Mouse (Mus musculus) intestine, embryonic 16.5 days (tissue): Measurements from ENCODE around the gene Brca1. TPM values are rescaled to one million over a fixed set of nuclear protein-coding genes. Genes with fewer than 3 reads are reported as not detected.
"Not testable (repeated sequence)": the region's sequence is repeated elsewhere in the genome, so short reads cannot be mapped to it uniquely, and the experiment has no call there.

Source experiments
- ATAC-seq: fragments of 200-750 bp; cut with Nextera tagmentation; 2 replicates; pipeline ENCODE4 v1.8.0; 2017; ENCODE audit warnings: moderate TSS enrichment, moderate library complexity
- H3K27ac ChIP-seq: fragments of 300-500 bp; sonication (generic); 2 replicates; pipeline ENCODE4 v1.5.1; 2014; ENCODE audit warnings: mild to moderate bottlenecking, low read length
- H3K27me3 ChIP-seq: fragments of 300-500 bp; sonication (generic); replicated peaks from 2 replicates; pipeline ENCODE4 v1.6.1; 2014; ENCODE audit warnings: low read length, control low read depth, mixed read lengths; ENCODE audit not compliant: control insufficient read depth, insufficient read depth
- H3K36me3 ChIP-seq: fragments of 300-500 bp; sonication (generic); 2 replicates; pipeline ENCODE4 v1.6.1; 2014; ENCODE audit warnings: low read length, control low read depth; ENCODE audit not compliant: control insufficient read depth, insufficient read depth
- H3K4me1 ChIP-seq: fragments of 300-500 bp; sonication (generic); 2 replicates; pipeline ENCODE4 v1.6.1; 2014; ENCODE audit warnings: low read length, control low read depth, mixed read lengths; ENCODE audit not compliant: control insufficient read depth, insufficient read depth
- H3K4me2 ChIP-seq: fragments of 300-500 bp; sonication (generic); 2 replicates; pipeline ENCODE4 v1.6.1; 2014; ENCODE audit warnings: low read depth, low read length, control low read depth
- H3K4me3 ChIP-seq: fragments of 300-500 bp; sonication (generic); 2 replicates; pipeline ENCODE4 v1.5.1; 2014; ENCODE audit warnings: mild to moderate bottlenecking, low read length
- H3K9ac ChIP-seq: fragments of 300-500 bp; sonication (generic); 2 replicates; pipeline ENCODE4 v1.6.1; 2014; ENCODE audit warnings: low read depth, low read length
- H3K9me3 ChIP-seq: fragments of 300-500 bp; sonication (generic); 2 replicates; pipeline ENCODE4 v1.6.1; 2016; ENCODE audit warnings: low read length, control low read depth; ENCODE audit not compliant: control insufficient read depth
- WGBS: fragments of 180-500 bp; shearing (Covaris S2); extraction: QIAGEN DNeasy Blood & Tissue Kit; methylation state at CpG from one replicate; pipeline ENCODE4 v1.1.7; 2014; 5-methylcytosine and 5-hydroxymethylcytosine counted together
- polyA plus RNA-seq: library from polyadenylated mRNA; unstranded; fragments of >200 nt; fragmentation: Nextera tagmentation; extraction: Ambion mirVana; gene quantifications from 2 replicates; pipeline ENCODE4 v1.2.1, GENCODE M21; 2015

Gene Brca1
- polyA plus RNA-seq, result 6.0 and 6.8 TPM in 2 replicates

DNA sequence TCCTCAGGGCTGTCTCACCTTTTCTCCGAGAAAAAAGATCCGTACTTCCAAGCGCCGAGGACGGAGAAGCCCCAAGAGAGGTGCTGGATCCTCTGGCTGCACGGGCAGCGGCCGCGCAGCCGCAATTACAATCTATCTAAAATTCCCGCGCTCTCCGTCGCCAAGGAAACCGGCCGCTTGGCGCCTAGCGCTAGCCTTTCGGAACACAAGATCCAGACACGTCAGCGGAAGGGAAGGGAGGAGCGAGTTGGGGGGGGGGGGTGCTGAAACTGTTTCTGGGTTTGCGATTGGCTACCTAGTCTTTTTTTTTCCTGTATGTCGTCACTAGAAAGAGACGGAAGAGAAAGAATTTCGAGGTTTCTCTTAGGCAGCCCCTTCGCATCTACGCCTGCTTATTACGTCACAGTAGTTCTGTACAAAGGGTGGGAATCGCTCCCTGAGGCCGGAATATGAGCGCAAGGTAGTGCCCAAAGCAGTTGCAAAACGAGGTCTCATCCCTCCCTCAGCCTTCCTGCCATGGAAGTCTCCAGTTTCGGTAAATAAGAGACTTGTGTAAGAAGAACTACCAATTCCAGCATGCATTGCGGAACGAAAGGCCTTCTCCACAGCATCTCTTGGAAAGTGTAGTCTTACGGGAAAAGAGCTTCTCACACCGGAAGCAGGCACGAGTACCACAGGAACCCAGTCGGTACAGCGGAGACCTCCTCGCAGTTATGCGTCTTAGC, at the start of gene Brca1, which contains the start of gene Nbr1:
TSS of gene Brca1 (minus strand) at position 205 of the 725 bp plus-strand sequence.
TSS of gene Nbr1 (plus strand) at position 399 of the 725 bp plus-strand sequence.
- H3K4me2 ChIP-seq, result peak within 1 kb of the TSS; percentile 77
- peak within 1 kb of the TSS; percentile 97 for H3K27ac ChIP-seq
- peak; percentile 87 for ATAC-seq
- peak within 1 kb of the TSS; percentile 88 for H3K9ac ChIP-seq
- no peaks in the 10 kb centered on the region for H3K36me3 ChIP-seq
- no peaks in the 10 kb centered on the region for H3K27me3 ChIP-seq
- H3K4me1 ChIP-seq, result peaks cover 18% of the 10 kb centered on the region
- H3K9me3 ChIP-seq, result no peaks in the 10 kb centered on the region
- under 1% methylated on average over 43 of the region's 43 CpGs for whole genome bisulfite sequencing
- H3K4me3 ChIP-seq, result peak within 1 kb of the TSS; percentile 77

DNA sequence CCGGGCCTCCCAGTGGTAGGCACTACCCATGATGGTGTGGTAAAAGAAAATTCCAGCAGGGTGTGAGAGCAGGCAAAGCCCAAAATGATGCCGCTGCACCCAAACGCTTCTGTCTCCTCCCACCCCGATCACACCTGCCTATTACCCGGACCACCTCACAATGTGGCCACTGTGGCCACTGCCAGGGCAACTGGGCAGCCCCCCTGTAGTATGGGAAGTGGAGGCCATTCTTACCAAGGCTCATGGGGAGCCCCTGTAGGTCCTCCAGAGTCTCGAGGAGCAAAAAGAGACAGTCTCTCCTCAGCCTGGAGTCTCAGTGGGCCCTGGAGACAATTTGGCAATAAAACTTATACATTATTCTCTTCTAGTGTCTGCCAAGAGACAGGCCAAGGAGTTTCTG, 47.4 kb upstream of the Brca1 start, which contains the start of gene Gm11634:
TSS of gene Gm11634 (minus strand) at position 101 of the 400 bp plus-strand sequence.
- H3K9ac ChIP-seq, result no peak within 1 kb of the TSS
- no peak within 1 kb of the TSS for H3K4me2 ChIP-seq
- H3K4me1 ChIP-seq, result no peaks in the 10 kb centered on the region
- no peaks in the 10 kb centered on the region for H3K27me3 ChIP-seq
- H3K4me3 ChIP-seq, result no peak within 1 kb of the TSS
- H3K9me3 ChIP-seq, result no peaks in the 10 kb centered on the region
- 71% methylated on average over 6 of the region's 6 CpGs for WGBS
- H3K27ac ChIP-seq, result no peak within 1 kb of the TSS
- ATAC-seq, result no peak
- H3K36me3 ChIP-seq, result no peaks in the 10 kb centered on the region

DNA sequence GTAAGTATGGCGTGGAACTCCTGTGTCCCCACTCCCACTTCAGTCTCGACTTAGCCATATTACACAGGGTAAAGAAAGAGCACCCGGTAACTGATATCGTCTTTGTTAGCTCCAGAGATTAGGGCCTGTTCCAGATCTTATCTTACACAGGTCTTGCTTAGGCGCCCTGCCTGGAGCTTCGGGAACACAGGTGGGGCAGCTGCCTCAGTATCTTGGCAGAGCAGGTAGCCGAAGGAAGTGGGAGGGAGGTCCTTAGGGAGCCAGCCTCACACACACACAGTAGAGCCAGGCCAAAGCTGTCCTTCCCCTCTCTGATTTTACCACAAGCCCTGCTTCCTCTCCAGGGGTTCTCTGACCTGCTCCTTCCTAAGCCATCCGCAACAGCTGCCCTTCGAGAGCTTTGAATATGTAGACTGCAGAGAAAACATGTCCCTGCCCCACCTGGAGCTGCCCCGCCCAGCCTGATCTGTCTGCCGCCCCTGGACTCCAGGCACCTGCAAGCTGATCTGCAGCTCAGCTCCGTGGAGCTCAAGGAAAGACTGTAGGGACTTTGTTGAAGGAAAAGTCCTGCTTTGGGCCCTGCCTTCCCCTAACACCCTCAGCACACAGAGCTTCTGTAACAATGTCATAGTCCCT, 38.4 kb upstream of the Brca1 start:
- H3K4me3 ChIP-seq, result no peak overlapping the region
- peaks cover 7% of the 10 kb centered on the region; the same call in 1 of the 2 replicates for H3K4me1 ChIP-seq
- H3K27ac ChIP-seq, result peak overlapping the region; percentile 78
- no peaks in the 10 kb centered on the region for H3K9me3 ChIP-seq
- 55% methylated on average over 12 of the region's 12 CpGs for WGBS
- ATAC-seq, result peak; percentile 67
- 0 out of 2 replicates have a peak overlapping the region, but pooled peaks have one; percentile 2 for H3K4me2 ChIP-seq
- H3K9ac ChIP-seq, result peak overlapping the region; percentile 3; the same call in 1 of the 2 replicates
- H3K36me3 ChIP-seq, result peaks cover 4% of the 10 kb centered on the region; the same call in 1 of the 2 replicates
- no peaks in the 10 kb centered on the region for H3K27me3 ChIP-seq

DNA sequence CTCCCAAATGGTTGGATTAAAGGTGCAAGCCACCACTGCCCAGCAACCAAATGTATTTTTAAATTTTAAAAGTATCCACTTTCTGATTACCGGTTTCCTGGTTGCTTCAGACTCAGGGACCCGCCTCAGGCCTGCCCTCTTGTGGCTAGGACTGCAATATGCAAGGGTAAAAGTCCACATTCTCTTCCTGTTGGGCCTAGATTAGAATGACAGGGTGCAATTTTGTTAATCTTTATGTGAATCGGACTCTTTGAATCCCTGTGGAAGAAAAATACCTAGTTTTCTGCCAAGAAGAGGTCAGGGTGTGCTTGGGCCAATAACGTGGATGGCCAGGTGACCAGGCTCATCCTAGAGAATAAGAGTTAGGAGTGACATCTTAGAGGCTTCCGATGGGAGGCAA, 37.7 kb upstream of the Brca1 start:
- Histone ChIP-seq H3K9ac (0 out of 2 replicates have a peak overlapping the region, but pooled peaks have one; percentile 16), H3K4me3 (no peak overlapping the region), H3K27ac (peak overlapping the region; percentile 78), H3K4me1 (peaks cover 7% of the 10 kb centered on the region), H3K4me2 (no peak overlapping the region), H3K27me3 (no peaks in the 10 kb centered on the region), H3K9me3 (no peaks in the 10 kb centered on the region), H3K36me3 (peaks cover 4% of the 10 kb centered on the region; the same call in 1 of the 2 replicates)
- peak; percentile 58 for ATAC-seq
- 25% methylated on average over 5 of the region's 5 CpGs for WGBS

DNA sequence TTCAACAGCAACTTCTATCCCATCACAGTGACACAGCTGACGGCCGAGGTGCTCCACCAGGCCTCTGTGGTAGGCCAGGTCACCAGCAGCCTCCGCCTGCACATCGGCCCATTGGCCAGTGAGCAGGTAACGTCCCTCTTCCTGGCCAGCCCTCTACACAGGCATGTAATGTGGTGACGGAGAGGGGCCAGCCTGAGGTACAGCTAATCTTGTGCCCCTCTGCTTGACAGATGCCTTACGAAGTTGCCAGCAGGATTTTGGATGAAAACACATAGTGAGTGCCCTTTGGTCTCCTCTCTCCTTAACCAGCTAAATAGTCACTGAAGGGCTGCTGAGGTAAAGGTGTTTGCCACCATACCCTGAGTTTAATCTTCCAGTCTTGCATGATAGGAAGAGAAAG, 37.1 kb upstream of the Brca1 start:
- 91% methylated on average over 7 of the region's 7 CpGs for WGBS
- peak overlapping the region; percentile 26; the same call in 1 of the 2 replicates for H3K27ac ChIP-seq
- H3K4me1 ChIP-seq, result peaks cover 7% of the 10 kb centered on the region
- H3K36me3 ChIP-seq, result peaks cover 4% of the 10 kb centered on the region; the same call in 1 of the 2 replicates
- no peaks in the 10 kb centered on the region for H3K27me3 ChIP-seq
- ATAC-seq, result 0 out of 2 replicates have a peak, but pooled peaks have one; percentile 19
- H3K9me3 ChIP-seq, result no peaks in the 10 kb centered on the region
- no peak overlapping the region for H3K9ac ChIP-seq
- H3K4me3 ChIP-seq, result no peak overlapping the region
- no peak overlapping the region for H3K4me2 ChIP-seq

DNA sequence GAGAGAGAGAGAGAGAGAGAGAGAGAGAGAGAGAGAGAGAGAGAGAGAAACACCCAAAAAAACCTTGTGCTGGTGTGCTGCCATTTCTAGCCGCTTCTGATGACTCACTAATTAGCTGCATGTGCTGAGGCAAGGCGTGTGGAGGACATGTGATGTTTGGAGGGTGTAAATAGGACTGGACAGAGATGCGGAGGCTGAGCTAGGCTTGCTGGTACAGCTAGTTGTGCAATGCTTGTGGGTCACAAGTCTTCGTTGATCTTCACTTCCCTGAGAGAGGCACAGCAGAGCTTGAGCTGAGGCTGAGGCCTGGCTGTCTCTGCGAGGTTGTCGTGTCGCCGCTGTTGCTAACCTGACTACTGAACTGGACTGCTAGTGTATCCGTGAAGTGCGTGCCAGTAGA, 35.9 kb upstream of the Brca1 start:
- no peaks in the 10 kb centered on the region for H3K9me3 ChIP-seq
- no peak overlapping the region for H3K27ac ChIP-seq
- H3K4me2 ChIP-seq, result no peak overlapping the region
- ATAC-seq, result no peak
- peaks cover 7% of the 10 kb centered on the region for H3K4me1 ChIP-seq
- 91% methylated on average over 10 of the region's 10 CpGs for WGBS
- no peak overlapping the region for H3K9ac ChIP-seq
- peaks cover 4% of the 10 kb centered on the region; the same call in 1 of the 2 replicates for H3K36me3 ChIP-seq
- no peak overlapping the region for H3K4me3 ChIP-seq
- no peaks in the 10 kb centered on the region for H3K27me3 ChIP-seq

DNA sequence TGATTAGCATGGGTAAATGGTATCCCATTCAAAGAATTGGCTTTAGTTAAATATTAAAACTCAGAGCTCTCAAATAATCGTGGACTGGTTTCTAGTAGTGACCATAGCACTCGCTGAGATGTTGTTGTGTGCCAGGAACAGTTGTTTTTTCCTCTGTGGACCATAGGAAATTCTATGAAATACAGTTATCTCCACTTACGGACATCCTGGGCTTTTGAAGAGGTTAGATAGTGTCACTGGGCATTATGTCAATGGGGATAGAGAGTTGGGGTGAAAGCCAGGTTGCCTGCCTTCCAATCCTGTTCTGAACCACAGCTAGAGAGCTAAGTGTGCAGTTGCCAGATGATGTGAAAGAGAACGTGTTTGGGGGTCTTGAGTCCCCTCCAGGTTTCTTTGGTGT, 34.0 kb upstream of the Brca1 start:
- Histone ChIP-seq H3K9ac (no peak overlapping the region), H3K4me3 (no peak overlapping the region), H3K4me1 (peaks cover 9% of the 10 kb centered on the region), H3K36me3 (peaks cover 4% of the 10 kb centered on the region; the same call in 1 of the 2 replicates), H3K4me2 (no peak overlapping the region), H3K9me3 (no peaks in the 10 kb centered on the region), H3K27me3 (no peaks in the 10 kb centered on the region), H3K27ac (no peak overlapping the region)
- no peak for ATAC-seq
- 73% methylated on average over 4 of the region's 4 CpGs for WGBS

DNA sequence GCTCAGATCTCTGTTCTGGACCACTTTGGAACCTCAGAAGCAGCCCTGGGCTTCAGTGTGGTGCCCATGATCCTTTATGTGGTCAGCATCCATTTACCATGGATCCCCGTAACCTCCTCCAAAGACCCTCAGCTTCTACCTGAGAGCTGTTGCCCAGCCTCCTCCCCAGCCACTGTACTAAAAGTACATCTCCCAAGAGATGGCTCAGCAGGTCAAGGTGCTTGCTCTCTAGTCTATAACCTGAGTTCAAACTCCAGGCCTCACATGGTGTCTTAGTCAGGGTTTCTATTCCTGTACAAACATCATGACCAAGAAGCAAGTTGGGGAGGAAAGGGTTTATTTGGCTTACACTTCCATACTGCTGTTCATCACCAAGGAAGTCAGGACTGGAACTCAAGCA, 33.3 kb upstream of the Brca1 start:
- H3K4me1 ChIP-seq, H3K9me3 ChIP-seq, ATAC-seq, H3K36me3 ChIP-seq, H3K27ac ChIP-seq, H3K9ac ChIP-seq, H3K27me3 ChIP-seq, H3K4me3 ChIP-seq, H3K4me2 ChIP-seq: not testable (repeated sequence)
- 100% methylated on average over 1 of the region's 1 CpGs for WGBS

DNA sequence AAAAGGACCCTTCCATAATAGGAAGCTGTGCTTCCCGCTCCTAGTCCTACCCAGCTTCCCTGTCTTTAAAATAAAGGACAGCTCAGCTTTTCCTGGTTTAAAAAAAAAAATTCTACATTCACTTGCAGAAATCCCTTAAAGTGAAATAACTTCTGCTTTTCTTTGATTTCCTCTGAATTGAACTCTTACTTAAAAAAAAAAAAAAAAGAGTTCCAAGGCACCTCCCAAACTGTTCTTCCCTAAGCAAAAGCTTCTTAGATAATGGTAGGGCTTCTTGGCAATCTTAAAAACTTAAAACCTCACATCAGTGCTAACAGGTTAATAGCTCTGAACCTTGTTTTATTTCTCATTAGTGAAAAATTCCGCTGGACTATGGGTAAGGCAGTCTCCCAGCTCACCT, 31.4 kb upstream of the Brca1 start:
- Histone ChIP-seq H3K9ac (no peak overlapping the region), H3K27me3 (no peaks in the 10 kb centered on the region), H3K4me3 (peak overlapping the region; percentile 18; the same call in 1 of the 2 replicates), H3K9me3 (no peaks in the 10 kb centered on the region), H3K27ac (no peak overlapping the region), H3K4me2 (peak overlapping the region; percentile 65; the same call in 1 of the 2 replicates), H3K4me1 (peaks cover 5% of the 10 kb centered on the region), H3K36me3 (peaks cover 4% of the 10 kb centered on the region; the same call in 1 of the 2 replicates)
- no peak for ATAC-seq
- 95% methylated on average over 2 of the region's 2 CpGs for WGBS
